10 mouse cellular contexts compared by ENCODE assay signal in genomic region chr11:114175437-114176131, GRCm38 (mm10).
DNase-seq lines count a peak whose midpoint lies in the region; ATAC-seq lines count a peak whose summit lies in the region.
"Had no signal": no experiment of that assay in that cellular context is flagged by ENCODE, and none has a peak within 500 bp of the region (broad histone marks: within the 10 kb centered on the region; RNA-seq: fewer than 3 reads in every experiment).

No protein-coding gene starts in this region.

- H3K9ac ChIP-seq in midbrain, embryonic 13.5 days (replicated peaks) = no peak overlapping the region
- no peak overlapping the region for H3K9ac ChIP-seq in midbrain, embryonic 11.5 days (ENCODE audit: low read length)
- H3K9ac ChIP-seq in hindbrain, embryonic 14.5 days = no peak overlapping the region

- H3K4me2 ChIP-seq in midbrain, embryonic 13.5 days (replicated peaks) = no peak overlapping the region
- no peak overlapping the region for H3K4me2 ChIP-seq in midbrain, embryonic 11.5 days
- H3K4me2 ChIP-seq in hindbrain, embryonic 14.5 days (replicated peaks) = no peak overlapping the region

- no peaks in the 10 kb centered on the region for H3K36me3 ChIP-seq in midbrain, embryonic 13.5 days
- no peaks in the 10 kb centered on the region for H3K36me3 ChIP-seq in midbrain, embryonic 11.5 days (ENCODE audit: control insufficient read depth, insufficient read depth, low read length)
- no peaks in the 10 kb centered on the region for H3K36me3 ChIP-seq in hindbrain, embryonic 14.5 days (replicated peaks; ENCODE audit: control insufficient read depth, insufficient read depth)

- 37% methylated on average over 23 of the region's 23 CpGs for WGBS in midbrain, embryonic 13.5 days
- 36% methylated on average over 23 of the region's 23 CpGs for whole genome bisulfite sequencing in midbrain, embryonic 11.5 days
- WGBS in hindbrain, embryonic 14.5 days = 24% methylated on average over 23 of the region's 23 CpGs

- DNase-seq in midbrain, embryonic 11.5 days (ENCODE audit: low spot score, missing footprints) = no peak
- DNase-seq in cerebellum, postnatal 25 days = peak; percentile 92 to 93
- DNase-seq in hindbrain, embryonic 14.5 days (ENCODE audit: low spot score) = peak; percentile 62
- DNase-seq in retina, postnatal 1 day = peak; percentile 56
- no peak for DNase-seq in adrenal gland, adult 18-20 months (ENCODE audit: low spot score in 2 of 2)
- no peak for DNase-seq in thymus, postnatal 0 days (ENCODE audit: low spot score)
- DNase-seq: thymus, postnatal 14 days had no signal

- no peaks in the 10 kb centered on the region for H3K9me3 ChIP-seq in midbrain, embryonic 13.5 days
- no peaks in the 10 kb centered on the region for H3K9me3 ChIP-seq in midbrain, embryonic 11.5 days (ENCODE audit: control insufficient read depth, low read length)
- H3K9me3 ChIP-seq in hindbrain, embryonic 14.5 days (ENCODE audit: control insufficient read depth, low read length) = no peaks in the 10 kb centered on the region

- H3K4me1 ChIP-seq in midbrain, embryonic 13.5 days (replicated peaks) = peaks cover 47% of the 10 kb centered on the region
- peaks cover 15% of the 10 kb centered on the region for H3K4me1 ChIP-seq in midbrain, embryonic 11.5 days (ENCODE audit: control insufficient read depth, insufficient read depth, low read length)
- H3K4me1 ChIP-seq in hindbrain, embryonic 14.5 days (replicated peaks; ENCODE audit: control insufficient read depth, insufficient read depth, low read length) = peaks cover 38% of the 10 kb centered on the region

- ATAC-seq in midbrain, embryonic 13.5 days = no peak; the same call in 1 of the 2 replicates
- ATAC-seq in midbrain, embryonic 11.5 days (ENCODE audit: low FRiP score) = no peak
- peak; percentile 42; the same call in 1 of the 2 replicates for ATAC-seq in hindbrain, embryonic 14.5 days (ENCODE audit: low FRiP score)
- no peak for ATAC-seq in megakaryocyte-erythroid progenitor cell, adult 5-6 weeks (replicated peaks; ENCODE audit: low FRiP score, low TSS enrichment, poor library complexity, severe bottlenecking)

- H3K27me3 ChIP-seq in midbrain, embryonic 13.5 days = peaks cover 5% of the 10 kb centered on the region; the same call in 1 of the 2 replicates
- no peaks in the 10 kb centered on the region for H3K27me3 ChIP-seq in midbrain, embryonic 11.5 days (ENCODE audit: control insufficient read depth, insufficient read depth, low read length)
- H3K27me3 ChIP-seq in hindbrain, embryonic 14.5 days (ENCODE audit: control insufficient read depth, insufficient read depth, low read length) = no peaks in the 10 kb centered on the region

- H3K27ac ChIP-seq in midbrain, embryonic 13.5 days = 0 out of 2 replicates have a peak overlapping the region, but pooled peaks have one; percentile 5
- H3K27ac ChIP-seq in midbrain, embryonic 11.5 days (ENCODE audit: low read depth, low read length) = no peak overlapping the region
- peak overlapping the region; percentile 28; the same call in 1 of the 2 replicates for H3K27ac ChIP-seq in hindbrain, embryonic 14.5 days

- H3K4me3 ChIP-seq in midbrain, embryonic 13.5 days (replicated peaks) = no peak overlapping the region
- H3K4me3 ChIP-seq in midbrain, embryonic 11.5 days (ENCODE audit: low read depth, low read length) = no peak overlapping the region
- H3K4me3 ChIP-seq in hindbrain, embryonic 14.5 days (replicated peaks; ENCODE audit: low read length) = no peak overlapping the region
- H3K4me3 ChIP-seq: erythroblast, embryonic 14.5 days had no signal

Comparison
In these comparisons a context has a peak if more than half of its experiments do, and no peak if none do; other contexts are left out.
1. DNase-seq: peak in cerebellum, postnatal 25 days (2 of 2), hindbrain, embryonic 14.5 days (single experiment) and retina, postnatal 1 day (single experiment); none in midbrain, embryonic 11.5 days (single experiment), adrenal gland, adult 18-20 months (0 of 2) and thymus, postnatal 0 days (single experiment).